Mouse (Mus musculus) frontal cortex, adult 2 months (tissue): ENCODE measurements at regions not wholly inside any gene's neighbourhood (a gene's known extent, or its start where the extent isn't known, plus 50 kb on each side); places are given as distances from the start of the nearest gene placed in this dataset.

Experiments used
- DNase-seq, 2 experiments: peaks; one replicate each; pipeline ENCODE4 v3.0.0; 2022; ENCODE audit warnings: low spot score in 1 of 2; ENCODE audit errors: extremely low spot score in 1 of 2

DNA sequence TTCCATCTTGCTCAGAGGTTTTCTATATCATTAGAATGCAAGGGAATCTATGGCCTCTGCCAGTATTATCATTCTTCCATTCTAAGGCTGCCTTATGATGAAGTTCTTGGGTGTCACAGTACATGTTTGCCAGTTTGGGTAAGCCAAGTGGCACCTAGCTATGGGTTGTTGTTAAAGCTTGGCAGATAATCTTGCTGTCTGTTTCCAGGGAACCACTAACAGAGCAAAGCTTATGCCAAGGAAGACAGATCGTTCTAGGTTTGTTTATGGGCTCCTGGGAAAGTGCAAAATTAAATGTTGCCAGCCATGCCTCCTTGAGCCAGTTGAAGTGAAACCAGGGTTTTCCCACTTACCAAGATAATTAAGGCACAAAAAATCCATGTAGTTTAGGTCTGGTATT is 292.9 kb upstream of the Cobl start:
- no peak for DNase-seq

DNA sequence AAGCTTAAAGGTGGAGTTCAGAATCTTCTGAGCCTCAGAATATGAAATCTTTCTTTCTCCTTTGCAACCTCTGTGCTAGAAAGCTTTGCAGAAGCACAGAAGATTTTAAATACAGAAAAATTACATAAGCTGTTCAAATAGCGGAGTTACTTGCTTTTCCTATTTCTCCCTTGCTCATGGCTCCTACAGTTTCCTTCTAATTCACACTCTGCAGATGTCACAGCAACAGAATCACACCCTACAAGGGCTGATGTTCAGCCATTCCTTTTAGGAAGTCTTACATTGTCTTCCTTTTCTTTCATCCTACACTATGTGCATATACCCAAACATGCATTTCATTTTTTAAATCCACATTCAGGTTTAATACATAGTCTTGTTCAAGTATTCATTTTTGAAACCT is 285.3 kb upstream of the Cobl start:
- DNase-seq = peak; percentile 10 to 45

DNA sequence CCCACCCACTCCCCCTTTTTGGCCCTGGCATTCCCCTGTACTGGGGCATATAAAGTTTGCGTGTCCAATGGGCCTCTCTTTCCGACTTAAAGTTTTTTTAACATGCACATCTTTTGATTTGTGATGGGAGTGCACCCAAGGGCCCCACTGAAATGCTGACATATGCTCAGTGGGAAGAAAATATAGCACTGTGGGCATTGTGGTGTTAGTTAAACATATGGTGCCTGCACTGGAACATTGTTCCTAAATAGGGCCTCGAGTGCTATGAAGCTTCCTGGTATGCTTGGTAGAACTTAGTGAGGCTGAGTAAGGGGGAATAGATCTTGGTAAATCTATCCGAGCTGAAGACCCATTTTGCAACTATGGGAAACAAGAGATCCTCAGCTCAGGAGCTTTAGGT is 284.5 kb upstream of the Cobl start:
- DNase-seq = peak; percentile 31 to 66

DNA sequence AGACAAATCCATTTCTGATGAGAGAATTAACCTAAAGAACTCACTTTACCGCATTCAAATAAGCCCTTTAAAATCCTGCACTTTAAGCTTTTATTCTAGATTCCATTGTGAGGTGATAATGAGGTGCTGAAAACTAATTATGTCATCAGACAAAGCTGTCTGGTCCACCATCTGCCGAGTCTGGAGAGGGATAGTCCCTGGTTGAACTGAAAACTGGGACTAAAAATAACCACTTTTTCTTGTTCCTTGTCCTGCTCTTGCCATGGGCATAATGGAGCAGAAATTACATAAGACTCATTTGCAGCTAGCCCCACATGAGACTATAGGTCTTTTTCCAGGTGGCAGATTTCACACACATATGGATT is 277.4 kb upstream of the Cobl start:
- DNase-seq = peak; percentile 53 to 80

DNA sequence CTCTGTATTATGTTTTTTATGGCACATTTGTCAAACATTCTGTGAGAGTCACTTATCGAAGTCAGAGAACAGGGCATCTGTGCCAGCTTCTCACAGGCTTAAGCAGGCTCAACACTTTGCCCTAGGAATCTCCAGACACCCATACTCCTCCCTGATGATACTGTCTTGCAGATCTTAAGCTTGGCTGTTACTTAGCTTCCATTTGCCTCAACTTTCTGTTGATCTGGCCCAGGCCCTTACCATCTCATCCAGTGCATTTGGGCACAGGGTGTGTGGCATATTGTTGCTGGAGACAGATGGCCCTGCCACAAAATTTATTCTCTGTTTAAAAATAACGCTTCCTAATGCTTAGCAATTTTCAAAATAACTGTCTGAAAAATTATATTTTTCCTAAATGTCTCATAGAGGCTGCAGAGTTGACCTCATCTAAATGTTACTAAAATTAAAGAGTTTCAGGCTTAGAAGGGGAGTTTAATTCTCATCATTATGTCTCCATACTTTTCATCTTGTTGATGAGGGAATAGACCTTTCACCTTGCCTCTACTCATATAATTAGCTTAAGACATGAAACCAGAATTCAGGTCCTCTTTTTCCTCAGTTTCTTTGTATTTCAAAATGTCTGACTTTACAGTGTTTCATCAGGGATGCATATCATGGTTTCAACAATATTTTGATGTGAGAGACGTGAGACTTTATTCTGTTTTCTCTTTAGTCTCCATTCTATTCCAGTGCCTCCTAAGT is 276.8 kb upstream of the Cobl start:
- DNase-seq = peak in 1 of 2 experiments; percentile 10

DNA sequence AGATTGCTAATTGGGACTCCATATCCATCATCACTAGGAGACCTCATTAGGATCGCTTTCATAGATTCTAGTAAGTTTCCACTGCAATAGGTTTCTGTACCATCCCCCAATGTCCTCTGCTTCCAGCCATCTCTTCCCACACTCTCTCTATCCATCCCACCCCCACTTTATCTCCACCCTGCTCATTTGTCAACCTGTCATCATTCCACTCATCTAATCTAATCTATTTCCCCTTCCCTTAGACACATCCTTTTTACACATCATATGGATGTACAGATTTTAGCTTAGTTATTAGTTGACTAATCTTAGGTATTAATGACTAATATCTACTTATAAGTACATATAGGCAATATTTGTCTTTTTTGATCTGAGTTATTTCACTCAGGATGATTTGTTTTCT is 269.5 kb upstream of the Cobl start:
- DNase-seq = no peak

DNA sequence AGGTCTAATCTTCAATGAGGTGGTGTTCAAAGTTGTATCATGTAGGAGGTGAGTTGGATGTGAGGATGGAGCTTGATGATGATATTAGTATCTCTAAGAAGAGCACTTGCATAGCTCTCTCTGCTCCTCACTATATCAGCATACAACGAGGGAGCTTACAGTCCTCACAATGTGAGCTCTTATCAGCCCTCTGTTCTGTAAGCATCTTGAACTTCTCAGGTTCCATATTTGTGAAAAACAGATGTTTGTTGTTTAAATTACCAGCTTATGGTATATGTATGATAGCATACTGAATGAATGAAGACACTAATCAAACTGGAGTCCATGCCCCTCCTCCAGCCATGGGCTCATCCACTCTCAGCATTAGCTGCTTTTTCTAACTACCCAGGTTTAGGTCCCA is 262.5 kb upstream of the Cobl start:
- DNase-seq = no peak

DNA sequence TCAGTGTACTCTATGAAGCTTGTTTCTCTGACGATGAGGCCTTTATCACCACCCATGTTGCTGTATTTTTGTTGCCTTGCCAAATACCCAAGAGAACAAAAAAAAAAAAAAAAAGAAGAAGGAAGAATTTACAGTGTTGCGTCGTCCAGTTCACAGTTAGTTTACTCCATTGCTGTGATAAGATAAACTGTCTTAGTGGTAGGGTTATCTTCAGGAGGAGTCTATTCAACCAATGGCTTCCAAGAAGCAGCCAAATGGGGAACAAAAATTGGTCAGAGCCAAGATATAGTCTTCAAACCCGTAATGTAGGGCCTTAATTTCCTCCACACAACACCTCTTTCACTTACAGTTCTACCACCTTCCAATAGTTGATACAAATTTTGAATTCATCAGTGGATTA is 261.7 kb upstream of the Cobl start:
- DNase-seq = no peak

DNA sequence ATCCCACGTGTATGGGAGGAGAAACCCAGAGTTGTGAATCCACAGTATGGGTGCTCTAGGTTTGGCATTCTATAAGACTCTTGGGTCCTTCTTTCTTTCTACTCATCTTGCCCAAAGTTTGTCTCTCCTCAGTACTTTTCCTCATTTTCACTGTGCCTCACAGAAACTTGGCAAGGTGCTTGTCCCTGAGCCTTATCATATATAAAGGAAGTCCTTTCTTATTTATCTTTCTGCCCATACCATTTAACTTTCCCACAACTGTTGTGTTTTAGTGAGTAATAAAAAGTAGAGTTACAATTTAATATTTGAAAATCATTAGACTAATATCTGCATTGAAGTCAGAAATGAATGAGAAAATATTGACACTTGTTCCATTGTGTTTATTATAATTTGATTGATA is 257.6 kb upstream of the Cobl start:
- no peak for DNase-seq

DNA sequence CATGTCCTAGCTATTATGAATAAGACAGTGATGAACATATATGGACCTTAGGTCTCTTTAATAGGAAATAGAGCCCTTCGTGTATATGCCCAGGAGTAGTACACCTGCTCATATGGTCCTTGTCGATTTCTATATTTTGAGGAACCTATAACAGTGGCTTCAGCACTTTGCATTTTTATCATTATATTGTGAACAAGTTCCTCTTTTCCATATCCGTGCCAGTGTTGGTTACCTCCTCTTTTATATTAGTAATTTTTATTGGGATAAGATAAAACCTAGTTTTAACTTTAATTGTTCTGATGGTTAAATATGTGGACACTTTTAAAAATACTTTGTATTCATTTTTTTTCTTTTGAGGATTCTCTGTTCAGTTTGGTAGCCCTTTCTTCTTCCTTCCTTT is 255.4 kb upstream of the Cobl start:
- DNase-seq = no peak

DNA sequence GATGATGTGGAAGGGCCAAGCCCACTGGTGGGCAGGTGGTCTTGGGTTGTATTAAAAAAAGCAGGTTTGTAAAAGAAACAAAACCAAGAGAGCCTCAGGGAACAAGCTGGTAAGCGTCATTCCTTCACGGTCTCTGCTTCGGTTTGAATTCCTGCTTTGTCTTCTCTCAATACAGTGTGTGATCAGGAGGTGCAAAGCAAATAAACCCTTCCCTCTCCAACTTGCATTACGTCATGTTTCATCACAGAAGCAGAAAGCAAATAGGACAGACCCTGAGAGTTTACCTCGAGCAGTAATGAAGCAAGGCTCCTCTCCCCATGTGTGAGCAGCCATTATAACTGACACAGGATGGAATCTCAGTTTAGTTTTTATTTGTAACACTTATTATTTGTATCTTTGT is 231.6 kb upstream of the Cobl start:
- no peak for DNase-seq

DNA sequence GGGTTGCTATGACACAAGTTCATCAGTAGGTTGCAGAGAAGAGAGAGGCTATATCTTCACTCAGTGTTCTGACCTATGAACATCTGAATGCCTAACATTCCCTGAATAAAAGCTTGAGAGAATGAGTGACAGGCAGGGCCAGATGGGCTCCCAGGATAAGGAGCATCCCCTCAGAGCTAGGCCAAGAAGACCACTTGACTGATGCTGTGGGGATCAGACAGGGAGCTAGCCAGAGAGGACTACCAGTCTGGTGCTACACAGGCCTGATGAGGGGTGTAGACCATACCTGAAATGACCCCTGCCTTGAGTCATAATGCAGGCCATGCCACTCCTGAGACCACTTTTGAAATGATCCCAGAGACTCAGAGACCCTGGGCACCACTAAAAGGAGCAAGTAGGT is 228.1 kb upstream of the Cobl start:
- no peak for DNase-seq

DNA sequence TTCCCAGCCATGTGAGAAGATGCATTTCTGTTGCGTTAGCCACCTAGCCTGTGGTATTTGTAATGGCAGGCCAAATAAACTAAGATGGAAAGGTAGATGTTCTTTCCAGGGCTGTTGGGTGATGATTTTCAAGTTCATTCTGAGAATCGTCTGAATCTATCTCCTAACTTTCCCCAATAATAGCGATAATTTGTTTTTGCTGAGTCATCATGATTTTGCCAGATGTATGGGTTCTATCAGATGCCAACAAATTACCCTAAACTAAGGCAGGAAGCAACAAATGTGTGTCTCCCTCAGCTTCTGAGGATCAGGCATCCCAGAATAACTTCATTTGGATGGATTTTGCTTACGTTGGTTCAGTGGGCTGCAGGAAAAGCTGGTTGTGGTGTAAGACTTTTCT is 222.0 kb upstream of the Cobl start:
- DNase-seq = no peak

DNA sequence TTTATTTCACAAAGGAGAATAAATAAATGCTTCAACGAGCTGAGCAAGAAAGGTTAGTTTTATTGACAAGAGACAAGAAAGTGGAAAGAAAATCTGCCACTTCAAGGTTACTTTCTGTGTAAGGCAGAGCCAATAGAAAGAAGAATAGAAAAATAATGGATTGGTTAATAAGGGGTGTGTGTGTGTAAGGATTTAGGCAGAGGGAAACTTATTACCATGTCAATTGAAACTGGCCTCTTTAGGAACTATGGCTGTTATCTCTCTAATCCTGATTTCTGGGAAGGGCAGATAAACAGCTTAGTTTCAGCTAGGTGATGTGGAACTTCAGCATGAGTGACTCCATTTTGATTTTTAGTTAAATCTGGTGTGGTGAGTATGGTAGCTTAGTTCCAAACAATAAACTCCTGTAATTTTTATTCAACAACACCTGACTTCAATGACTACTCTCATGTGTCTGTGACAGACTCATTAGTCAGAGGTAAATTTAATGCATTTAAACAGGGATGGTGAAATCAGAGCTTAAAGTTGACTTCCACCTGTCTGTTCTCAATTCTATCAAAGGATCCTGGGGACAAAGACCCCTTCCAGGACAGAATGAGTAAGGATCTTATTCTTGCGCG is 197.2 kb upstream of the Cobl start:
- no peak for DNase-seq

DNA sequence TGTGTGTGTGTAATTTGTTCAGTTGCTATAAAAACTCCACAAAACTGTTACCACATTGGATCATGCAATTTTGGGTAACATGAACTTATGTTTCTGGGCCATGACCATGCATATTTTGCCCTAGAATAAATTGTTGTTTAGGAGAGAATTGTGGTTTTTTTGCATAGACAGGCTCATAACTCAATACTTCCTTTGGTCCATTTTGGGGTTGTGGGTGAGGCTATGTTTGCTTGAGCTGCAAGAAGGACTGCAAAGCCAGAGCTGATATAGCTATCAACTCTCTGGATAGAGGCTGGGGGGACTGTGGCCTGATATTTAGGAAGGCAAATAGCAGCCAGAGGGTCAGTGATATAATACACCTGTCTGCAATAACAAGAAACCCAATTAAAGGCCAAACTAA is 194.1 kb upstream of the Cobl start:
- no peak for DNase-seq

DNA sequence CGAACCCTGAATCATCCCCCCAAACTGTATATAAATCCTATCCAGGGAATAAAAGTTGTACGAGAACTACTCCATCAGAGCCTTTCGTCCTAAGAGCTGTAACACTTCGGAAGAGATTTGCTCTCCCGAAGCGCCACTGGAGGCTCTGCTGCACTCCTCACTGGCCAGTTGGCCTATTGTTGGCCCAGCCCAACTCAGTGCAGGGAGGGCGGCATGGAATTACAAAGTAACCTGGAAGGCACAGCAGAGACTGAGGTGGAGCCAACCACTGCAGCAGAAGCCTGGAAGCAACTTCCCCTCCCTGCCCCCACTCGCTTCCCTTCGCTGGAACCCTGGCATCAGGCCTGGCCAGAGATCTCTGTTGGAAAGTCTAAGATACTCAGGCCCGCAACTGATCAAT is 191.7 kb upstream of the Cobl start:
- no peak for DNase-seq
